Mouse (Mus musculus): ENCODE measurements around the gene Nlgn1. TPM values are rescaled to one million over a fixed set of nuclear protein-coding genes. Genes with fewer than 3 reads are reported as not detected.

Gene Nlgn1
- polyA plus RNA-seq, 1 experiment = not detected

GRCm38 (mm10) chr3:25724111-25724510, 608.1 kb downstream of the Nlgn1 start:
- WGBS = 87% methylated on average over 1 of the region's 1 CpGs
- Histone ChIP-seq H3K4me3 (ENCODE audit: extremely low read depth, insufficient read depth, insufficient read length) (no peak overlapping the region), H3K36me3 (ENCODE audit: control insufficient read depth, insufficient read depth, low read length) (no peaks in the 10 kb centered on the region), H3K27me3 (ENCODE audit: control insufficient read depth, insufficient read depth, low read length) (no peaks in the 10 kb centered on the region), H3K4me1 (ENCODE audit: control insufficient read depth, insufficient read depth, insufficient read length) (no peaks in the 10 kb centered on the region), H3K27ac (ENCODE audit: insufficient read depth, low read length) (no peak overlapping the region)
- no peak for DNase-seq (ENCODE audit: low read depth in 1 of 2, low spot score in 2 of 2)
- TF ChIP-seq POLR2A (IDR thresholded peaks at IDR 0.05; ENCODE audit: low read depth, low read length) (no peak), CTCF (IDR thresholded peaks at IDR 0.05; ENCODE audit: extremely low read depth, insufficient read depth, insufficient read length, insufficient replicate concordance) (no peak)

GRCm38 (mm10) chr3:25721464-25721863, 610.8 kb downstream of the Nlgn1 start:
- no peak for DNase-seq (ENCODE audit: low read depth in 1 of 2, low spot score in 2 of 2)
- Histone ChIP-seq H3K27ac (ENCODE audit: insufficient read depth, low read length) (no peak overlapping the region), H3K27me3 (ENCODE audit: control insufficient read depth, insufficient read depth, low read length) (no peaks in the 10 kb centered on the region), H3K36me3 (ENCODE audit: control insufficient read depth, insufficient read depth, low read length) (no peaks in the 10 kb centered on the region), H3K4me1 (ENCODE audit: control insufficient read depth, insufficient read depth, insufficient read length) (no peaks in the 10 kb centered on the region), H3K4me3 (ENCODE audit: extremely low read depth, insufficient read depth, insufficient read length) (no peak overlapping the region)
- 72% methylated on average over 5 of the region's 5 CpGs for WGBS
- TF ChIP-seq POLR2A (IDR thresholded peaks at IDR 0.05; ENCODE audit: low read depth, low read length) (no peak), CTCF (IDR thresholded peaks at IDR 0.05; ENCODE audit: extremely low read depth, insufficient read depth, insufficient read length, insufficient replicate concordance) (no peak)

- no peaks in the 10 kb centered on the region for H3K4me1 ChIP-seq (ENCODE audit: control insufficient read depth, insufficient read depth, insufficient read length)
- H3K27ac ChIP-seq (ENCODE audit: insufficient read depth, low read length) = no peak overlapping the region
- 75% methylated on average over 2 of the region's 2 CpGs for WGBS
- H3K27me3 ChIP-seq (ENCODE audit: control insufficient read depth, insufficient read depth, low read length) = no peaks in the 10 kb centered on the region
- TF ChIP-seq POLR2A (IDR thresholded peaks at IDR 0.05; ENCODE audit: low read depth, low read length) (no peak), CTCF (IDR thresholded peaks at IDR 0.05; ENCODE audit: extremely low read depth, insufficient read depth, insufficient read length, insufficient replicate concordance) (no peak)
- no peak for DNase-seq (ENCODE audit: low read depth in 1 of 2, low spot score in 2 of 2)
- H3K36me3 ChIP-seq (ENCODE audit: control insufficient read depth, insufficient read depth, low read length) = no peaks in the 10 kb centered on the region
- H3K4me3 ChIP-seq (ENCODE audit: extremely low read depth, insufficient read depth, insufficient read length) = no peak overlapping the region
Measured at GRCm38 (mm10) chr3:25707380-25707779, 624.9 kb downstream of the Nlgn1 start.

- Histone ChIP-seq H3K27ac (ENCODE audit: insufficient read depth, low read length) (no peak overlapping the region), H3K36me3 (ENCODE audit: control insufficient read depth, insufficient read depth, low read length) (no peaks in the 10 kb centered on the region), H3K27me3 (ENCODE audit: control insufficient read depth, insufficient read depth, low read length) (no peaks in the 10 kb centered on the region), H3K4me1 (ENCODE audit: control insufficient read depth, insufficient read depth, insufficient read length) (no peaks in the 10 kb centered on the region), H3K4me3 (ENCODE audit: extremely low read depth, insufficient read depth, insufficient read length) (no peak overlapping the region)
- TF ChIP-seq CTCF (IDR thresholded peaks at IDR 0.05; ENCODE audit: extremely low read depth, insufficient read depth, insufficient read length, insufficient replicate concordance) (no peak), POLR2A (IDR thresholded peaks at IDR 0.05; ENCODE audit: low read depth, low read length) (no peak)
- WGBS = 93% methylated on average over 1 of the region's 1 CpGs
- DNase-seq (ENCODE audit: low read depth in 1 of 2, low spot score in 2 of 2) = no peak
Measured at GRCm38 (mm10) chr3:25697231-25697630, 635.0 kb downstream of the Nlgn1 start.

- Histone ChIP-seq H3K27me3 (ENCODE audit: control insufficient read depth, insufficient read depth, low read length) (no peaks in the 10 kb centered on the region), H3K36me3 (ENCODE audit: control insufficient read depth, insufficient read depth, low read length) (no peaks in the 10 kb centered on the region), H3K4me1 (ENCODE audit: control insufficient read depth, insufficient read depth, insufficient read length) (no peaks in the 10 kb centered on the region), H3K4me3 (ENCODE audit: extremely low read depth, insufficient read depth, insufficient read length) (no peak overlapping the region), H3K27ac (ENCODE audit: insufficient read depth, low read length) (no peak overlapping the region)
- 73% methylated on average over 6 of the region's 6 CpGs for WGBS
- TF ChIP-seq CTCF (IDR thresholded peaks at IDR 0.05; ENCODE audit: extremely low read depth, insufficient read depth, insufficient read length, insufficient replicate concordance) (no peak), POLR2A (IDR thresholded peaks at IDR 0.05; ENCODE audit: low read depth, low read length) (no peak)
- DNase-seq (ENCODE audit: low read depth in 1 of 2, low spot score in 2 of 2) = no peak
Measured at GRCm38 (mm10) chr3:25688789-25689464, 643.3 kb downstream of the Nlgn1 start.

GRCm38 (mm10) chr3:25683696-25684095, 648.6 kb downstream of the Nlgn1 start:
- no peaks in the 10 kb centered on the region for H3K4me1 ChIP-seq (ENCODE audit: control insufficient read depth, insufficient read depth, insufficient read length)
- DNase-seq (ENCODE audit: low read depth in 1 of 2, low spot score in 2 of 2) = no peak
- H3K27me3 ChIP-seq (ENCODE audit: control insufficient read depth, insufficient read depth, low read length) = no peaks in the 10 kb centered on the region
- WGBS = 85% methylated on average over 2 of the region's 2 CpGs
- H3K27ac ChIP-seq (ENCODE audit: insufficient read depth, low read length) = no peak overlapping the region
- no peaks in the 10 kb centered on the region for H3K36me3 ChIP-seq (ENCODE audit: control insufficient read depth, insufficient read depth, low read length)
- TF ChIP-seq POLR2A (IDR thresholded peaks at IDR 0.05; ENCODE audit: low read depth, low read length) (no peak), CTCF (IDR thresholded peaks at IDR 0.05; ENCODE audit: extremely low read depth, insufficient read depth, insufficient read length, insufficient replicate concordance) (no peak)
- no peak overlapping the region for H3K4me3 ChIP-seq (ENCODE audit: extremely low read depth, insufficient read depth, insufficient read length)

- TF ChIP-seq POLR2A (IDR thresholded peaks at IDR 0.05; ENCODE audit: low read depth, low read length) = no peak
- TF ChIP-seq CTCF (IDR thresholded peaks at IDR 0.05; ENCODE audit: extremely low read depth, insufficient read depth, insufficient read length, insufficient replicate concordance) = no peak
- Histone ChIP-seq H3K27ac (ENCODE audit: insufficient read depth, low read length) (no peak overlapping the region), H3K4me3 (ENCODE audit: extremely low read depth, insufficient read depth, insufficient read length) (no peak overlapping the region), H3K4me1 (ENCODE audit: control insufficient read depth, insufficient read depth, insufficient read length) (no peaks in the 10 kb centered on the region), H3K36me3 (ENCODE audit: control insufficient read depth, insufficient read depth, low read length) (no peaks in the 10 kb centered on the region), H3K27me3 (ENCODE audit: control insufficient read depth, insufficient read depth, low read length) (no peaks in the 10 kb centered on the region)
- DNase-seq (ENCODE audit: low read depth in 1 of 2, low spot score in 2 of 2) = no peak
- 64% methylated on average over 2 of the region's 2 CpGs for WGBS
Measured at GRCm38 (mm10) chr3:25679373-25679772, 652.9 kb downstream of the Nlgn1 start.
